Mouse (Mus musculus) bone marrow, adult 2 months (tissue): ENCODE results near the gene Saa2.

Experiments
- CTCF ChIP-seq: fragments of 200-500 bp; IDR thresholded peaks from 2 replicates; pipeline ENCODE4 v1.5.1; 2011; ENCODE audit warnings: low read length, control low read depth; ENCODE audit not compliant: control insufficient read depth, insufficient read depth
- POLR2A ChIP-seq: fragments of 200-500 bp; IDR thresholded peaks from 2 replicates; pipeline ENCODE4 v1.6.1; 2011; ENCODE audit warnings: low read depth, mild to moderate bottlenecking, control low read depth, low read length, borderline replicate concordance; ENCODE audit not compliant: control insufficient read depth

DNA sequence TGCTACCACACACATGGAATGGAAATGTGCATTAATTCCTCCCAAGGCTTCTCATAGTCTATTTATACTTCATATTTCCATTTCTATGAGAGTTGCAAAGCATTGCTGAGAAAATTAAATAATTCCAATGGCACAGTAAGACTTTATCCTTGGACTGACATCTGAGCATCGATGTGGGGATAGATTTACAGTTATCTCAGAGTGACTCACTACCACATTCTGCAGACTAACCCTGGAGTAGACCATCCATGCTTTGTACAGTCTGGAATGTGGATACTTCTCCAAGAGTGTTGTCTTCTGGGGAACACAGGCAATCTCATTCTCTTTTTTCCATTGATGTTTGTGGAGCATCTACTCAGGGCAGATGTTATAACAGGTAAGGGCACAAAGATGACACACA, 24.0 kb upstream of the Saa2 start:
- TF ChIP-seq CTCF, result no peak
- no peak for TF ChIP-seq POLR2A
